In genomic region chr3:53475889-53476288, GRCm38 (mm10) we compare ENCODE assay signal across 8 mouse cellular contexts. TPM values are rescaled to one million over a fixed set of nuclear protein-coding genes. Genes with fewer than 3 reads are reported as not detected.
DNase-seq lines count a peak whose midpoint lies in the region; ATAC-seq and TF ChIP-seq lines count a peak whose summit lies in the region.

No protein-coding gene starts in this region.

- no peaks in the 10 kb centered on the region for H3K9me3 ChIP-seq in G1E (replicated peaks)

- intact Hi-C loops in left cerebral cortex, adult 2 months (cut with DNase I) = no loop called here
- intact Hi-C loops in left cerebral cortex, postnatal 4 days (cut with DNase I) = no loop called here

- DNase-seq in left cerebral cortex, adult 2 months (ENCODE audit: extremely low spot score in 1 of 2, low spot score in 2 of 2) = peak; percentile 30 to 33
- DNase-seq in left cerebral cortex, adult 8-10 months (ENCODE audit: low spot score in 2 of 2) = no peak
- peak; percentile 9 for DNase-seq in G1E (ENCODE audit: low spot score)
- peak; percentile 5 for DNase-seq in c-Kit-positive CD71-positive TER-119-positive erythroid progenitor cells, embryonic 14.5 days (ENCODE audit: low spot score)
- DNase-seq in gastrocnemius, postnatal 10 days = peak; percentile 53
- peak; percentile 66 for DNase-seq in left cerebral cortex, postnatal 4 days
- peak; percentile 43 for DNase-seq in retina, postnatal 1 day
- DNase-seq in natural killer cell, adult 2 months (ENCODE audit: low spot score in 2 of 2) = no peak

- H3K27ac ChIP-seq in left cerebral cortex, adult 2 months = no peak overlapping the region

- no peaks in the 10 kb centered on the region for H3K27me3 ChIP-seq in G1E (ENCODE audit: insufficient read depth, low read length)

- peak; percentile 62 for TF ChIP-seq CTCF in left cerebral cortex, adult 2 months (IDR thresholded peaks at IDR 0.05)
- TF ChIP-seq CTCF in G1E (IDR thresholded peaks at IDR 0.05; ENCODE audit: low read depth, low read length) = no peak

- ATAC-seq in G1E (ENCODE audit: extremely low read depth, insufficient number of reproducible peaks, low FRiP score, poor library complexity, severe bottlenecking) = peak; percentile 64

- no peaks in the 10 kb centered on the region for H3K4me1 ChIP-seq in G1E (ENCODE audit: insufficient read depth, low read depth, low read length)

- no peak overlapping the region for H3K4me3 ChIP-seq in left cerebral cortex, adult 2 months
- no peak overlapping the region for H3K4me3 ChIP-seq in G1E (ENCODE audit: low read depth, low read length)

- peaks cover 96% of the 10 kb centered on the region for H3K36me3 ChIP-seq in G1E (replicated peaks)

RNA-seq across cellular contexts. Expression of gene Proser1, which starts 12.4 kb away (rescaled TPM):
- 10 to 100 TPM; 21.3 to 22.1 TPM for total RNA-seq in left cerebral cortex, adult 2 months (2021)
- 10 to 100 TPM; 18.0 to 20.6 (median 19.4) TPM for total RNA-seq in left cerebral cortex, adult 8-10 months (2022)
- 48.3 and 58.6 TPM in 2 replicates for total RNA-seq in G1E (2014; fragmentation: Nextera tagmentation)
- 4.2 and 5.6 TPM in 2 replicates for total RNA-seq in G1E (2017)
- 46.9 and 60.8 TPM in 2 replicates for polyA plus RNA-seq in G1E (2012)
- total RNA-seq in gastrocnemius, postnatal 10 days (2021) = 10 to 100 TPM in 1 of 2 experiments, 1 to 10 TPM in 1; 9.6 to 11.9 TPM
- 10 to 100 TPM; 30.2 to 30.3 TPM for total RNA-seq in left cerebral cortex, postnatal 4 days (2021)

RNA-seq across cellular contexts. Expression of gene Stoml3, which starts 12.6 kb away (rescaled TPM):
- total RNA-seq in left cerebral cortex, adult 2 months (2021) = not detected
- under 1 TPM; 0.41 to 0.99 (median 0.53) TPM for total RNA-seq in left cerebral cortex, adult 8-10 months (2022)
- total RNA-seq in G1E (2014; fragmentation: Nextera tagmentation) (not detected in 2 replicates), G1E (2017) (0.44 TPM in 1 of 2 replicates, not detected in the other)
- polyA plus RNA-seq in G1E (2012) = not detected in 2 replicates
- not detected for total RNA-seq in gastrocnemius, postnatal 10 days (2021)
- not detected for total RNA-seq in left cerebral cortex, postnatal 4 days (2021)

RNA-seq across cellular contexts. Expression of gene Nhlrc3, which starts 12.8 kb away (rescaled TPM):
- total RNA-seq in left cerebral cortex, adult 2 months (2021) = 10 to 100 TPM in 1 of 2 experiments, 1 to 10 TPM in 1; 8.2 to 11.1 TPM
- 10 to 100 TPM in 3 of 4 experiments, 1 to 10 TPM in 1; 9.6 to 12.8 (median 12.1) TPM for total RNA-seq in left cerebral cortex, adult 8-10 months (2022)
- total RNA-seq in G1E (2014; fragmentation: Nextera tagmentation) (20.9 and 21.6 TPM in 2 replicates), G1E (2017) (19.3 and 20.6 TPM in 2 replicates)
- 3.1 and 3.4 TPM in 2 replicates for polyA plus RNA-seq in G1E (2012)
- total RNA-seq in gastrocnemius, postnatal 10 days (2021) = 1 to 10 TPM; 4.1 to 5.2 TPM
- 10 to 100 TPM; 14.0 to 14.5 TPM for total RNA-seq in left cerebral cortex, postnatal 4 days (2021)

Comparison
In these comparisons a context has a peak if more than half of its experiments do, and no peak if none do; other contexts are left out.
1. DNase-seq: peak in left cerebral cortex, adult 2 months (2 of 2), G1E (single experiment), c-Kit-positive CD71-positive TER-119-positive erythroid progenitor cells, embryonic 14.5 days (single experiment), gastrocnemius, postnatal 10 days (single experiment), left cerebral cortex, postnatal 4 days (single experiment) and retina, postnatal 1 day (single experiment); none in left cerebral cortex, adult 8-10 months (0 of 2) and natural killer cell, adult 2 months (0 of 2).